Mouse (Mus musculus): Measurements from ENCODE around the gene B3galnt2. TPM values are rescaled to one million over a fixed set of nuclear protein-coding genes. Genes with fewer than 3 reads are reported as not detected.

The B3galnt2 gene
- polyA plus RNA-seq, 1 experiment = 43.8 TPM

Other genes with a start within 250 kb of the B3galnt2 start
- 0.89 and 1.1 TPM in 2 replicates for gene Gng4, start 170.4 kb upstream of the B3galnt2 start, polyA plus RNA-seq (2012; rRNA removed)
- gene Tbce, start 85.2 kb downstream of the B3galnt2 start, polyA plus RNA-seq (2012; rRNA removed) = 80.2 and 105 TPM in 2 replicates
- gene Arid4b, start 108.8 kb downstream of the B3galnt2 start, polyA plus RNA-seq (2012; rRNA removed) = 18.2 and 19.8 TPM in 2 replicates
- 34.0 and 37.4 TPM in 2 replicates for gene Ggps1, start 109.0 kb downstream of the B3galnt2 start, polyA plus RNA-seq (2012; rRNA removed)

Measured in urinary bladder, adult 2 months (tissue).